Mouse (Mus musculus) intestine, postnatal 0 days (tissue): ENCODE results near the gene Fbxw11. TPM values are rescaled to one million over a fixed set of nuclear protein-coding genes. Genes with fewer than 3 reads are reported as not detected.
A peak's percentile ranks its signal among the peaks of the same experiment; 100 is the strongest.

Experiments used
- ATAC-seq: fragments of 200-750 bp; cut with Nextera tagmentation; 2 replicates; pipeline ENCODE4 v1.8.0; 2017; ENCODE audit warnings: mild to moderate bottlenecking, moderate TSS enrichment, moderate library complexity
- H3K27ac ChIP-seq: fragments of 300-500 bp; sonication (generic); 2 replicates; pipeline ENCODE4 v1.5.1; 2014; ENCODE audit warnings: mild to moderate bottlenecking, low read depth, low read length, moderate library complexity
- H3K27me3 ChIP-seq: fragments of 300-500 bp; sonication (generic); replicated peaks from 2 replicates; pipeline ENCODE4 v1.6.1; 2014; ENCODE audit warnings: low read length, mixed read lengths; ENCODE audit not compliant: control insufficient read depth, insufficient read depth
- H3K36me3 ChIP-seq: fragments of 300-500 bp; sonication (generic); 2 replicates; pipeline ENCODE4 v1.6.1; 2014; ENCODE audit warnings: mild to moderate bottlenecking, moderate library complexity; ENCODE audit not compliant: control insufficient read depth, insufficient read depth
- H3K4me1 ChIP-seq: fragments of 300-500 bp; sonication (generic); replicated peaks from 2 replicates; pipeline ENCODE4 v1.6.1; 2014; ENCODE audit warnings: antibody characterized with exemption, low read length, mixed read lengths; ENCODE audit not compliant: control insufficient read depth, insufficient read depth
- H3K4me2 ChIP-seq: fragments of 300-500 bp; sonication (generic); replicated peaks from 2 replicates; pipeline ENCODE4 v1.6.1; 2014; ENCODE audit warnings: low read depth, mild to moderate bottlenecking, moderate library complexity
- H3K4me3 ChIP-seq: fragments of 300-500 bp; sonication (generic); 2 replicates; pipeline ENCODE4 v1.5.1; 2014; ENCODE audit warnings: low read depth, low read length
- H3K9ac ChIP-seq: fragments of 300-500 bp; sonication (generic); 2 replicates; pipeline ENCODE4 v1.6.1; 2014; ENCODE audit warnings: mild to moderate bottlenecking, low read depth, low read length
- H3K9me3 ChIP-seq: fragments of 300-500 bp; sonication (generic); 2 replicates; pipeline ENCODE4 v1.6.1; 2016; ENCODE audit warnings: mixed run types; ENCODE audit not compliant: control insufficient read depth
- CTCF ChIP-seq: sonication (generic); IDR thresholded peaks from 2 replicates; pipeline ENCODE4 v1.5.1; 2016; ENCODE audit warnings: low read depth, mild to moderate bottlenecking, control low read depth, antibody characterized with exemption, moderate library complexity
- WGBS: fragments of 180-500 bp; shearing (Covaris S2); extraction: QIAGEN DNeasy Blood & Tissue Kit; methylation state at CpG from one replicate; pipeline ENCODE4 v1.1.7; 2014; 5-methylcytosine and 5-hydroxymethylcytosine counted together
- polyA plus RNA-seq: library from polyadenylated mRNA; unstranded; fragments of >200 nt; fragmentation: Nextera tagmentation; extraction: Ambion mirVana; gene quantifications from 2 replicates; pipeline ENCODE4 v1.2.1, GENCODE M21; 2015

The Fbxw11 gene
- polyA plus RNA-seq, 1 experiment from 2014 or later = 33.8 TPM

DNA sequence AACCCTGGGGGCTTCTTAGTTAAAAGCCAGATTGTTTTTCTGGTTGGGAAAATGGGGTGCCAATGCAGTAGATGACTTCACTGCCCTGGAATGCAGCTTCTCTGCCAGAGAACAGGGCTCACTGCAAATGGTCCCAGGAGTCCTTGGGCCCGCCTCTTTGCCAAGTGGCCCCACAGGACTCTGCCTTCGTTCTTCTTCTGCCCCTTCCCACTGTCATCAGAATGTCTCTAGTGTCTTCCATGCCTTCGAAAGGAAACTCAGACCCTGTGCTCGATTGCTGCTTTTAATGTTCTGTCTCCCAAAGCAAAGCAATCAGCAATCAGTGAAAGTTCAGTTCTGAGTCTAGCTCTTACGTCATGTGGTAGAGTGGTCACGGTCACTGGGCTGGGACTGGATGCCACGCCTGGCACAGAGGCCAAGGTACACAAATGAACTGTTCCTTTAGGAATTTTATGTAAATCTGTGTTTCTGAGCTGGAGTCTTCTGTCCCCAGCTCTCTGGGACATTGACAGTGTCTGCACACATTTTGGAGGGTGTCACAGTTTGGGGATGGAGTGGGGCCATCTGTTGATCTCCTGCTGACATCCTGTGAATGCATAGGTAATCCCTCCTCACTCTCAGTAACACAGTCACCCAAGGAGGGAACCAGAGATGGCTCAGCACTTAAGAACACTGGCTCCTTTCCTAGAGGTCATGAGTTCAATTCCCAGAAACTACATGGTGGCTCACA lies 37.2 kb upstream of the Fbxw11 start:
- no peak for TF ChIP-seq CTCF
- H3K27me3 ChIP-seq = no peaks in the 10 kb centered on the region
- peaks cover 4% of the 10 kb centered on the region; the same call in 1 of the 2 replicates for H3K36me3 ChIP-seq
- ATAC-seq = peak; percentile 77
- peak overlapping the region; percentile 29 for H3K27ac ChIP-seq
- H3K9ac ChIP-seq = no peak overlapping the region
- H3K4me1 ChIP-seq = peaks cover 5% of the 10 kb centered on the region; the same call in 1 of the 2 replicates
- H3K4me3 ChIP-seq = no peak overlapping the region
- 23% methylated on average over 7 of the region's 7 CpGs for WGBS
- H3K4me2 ChIP-seq = peak overlapping the region; percentile 35; the same call in 1 of the 2 replicates
- H3K9me3 ChIP-seq = no peaks in the 10 kb centered on the region

DNA sequence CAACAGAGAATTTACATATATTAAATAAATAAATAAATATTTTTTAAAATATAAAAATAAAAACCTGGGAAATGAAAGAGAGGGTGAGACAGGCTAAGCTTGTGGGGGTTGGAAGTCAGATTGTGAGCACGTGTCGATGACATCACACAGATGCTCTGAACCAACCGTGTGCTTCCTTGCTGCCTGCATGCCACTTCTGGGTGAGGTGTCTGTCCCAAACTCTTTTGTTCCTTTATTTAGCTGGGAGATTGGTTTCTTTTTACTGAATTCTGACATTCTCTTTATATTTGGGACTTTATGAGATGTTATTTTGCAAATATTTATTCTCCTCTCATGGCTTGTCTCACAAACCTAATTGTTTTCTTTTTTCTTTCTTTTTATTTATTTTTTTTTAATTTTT lies 36.6 kb upstream of the Fbxw11 start:
- 74% methylated on average over 3 of the region's 3 CpGs for WGBS
- H3K4me3 ChIP-seq = no peak overlapping the region
- H3K27me3 ChIP-seq = no peaks in the 10 kb centered on the region
- H3K4me2 ChIP-seq = no peak overlapping the region
- H3K4me1 ChIP-seq = peaks cover 5% of the 10 kb centered on the region; the same call in 1 of the 2 replicates
- H3K36me3 ChIP-seq = peaks cover 4% of the 10 kb centered on the region; the same call in 1 of the 2 replicates
- no peak overlapping the region for H3K9ac ChIP-seq
- TF ChIP-seq CTCF = no peak
- H3K9me3 ChIP-seq = no peaks in the 10 kb centered on the region
- ATAC-seq = no peak
- H3K27ac ChIP-seq = peak overlapping the region; percentile 29; the same call in 1 of the 2 replicates

DNA sequence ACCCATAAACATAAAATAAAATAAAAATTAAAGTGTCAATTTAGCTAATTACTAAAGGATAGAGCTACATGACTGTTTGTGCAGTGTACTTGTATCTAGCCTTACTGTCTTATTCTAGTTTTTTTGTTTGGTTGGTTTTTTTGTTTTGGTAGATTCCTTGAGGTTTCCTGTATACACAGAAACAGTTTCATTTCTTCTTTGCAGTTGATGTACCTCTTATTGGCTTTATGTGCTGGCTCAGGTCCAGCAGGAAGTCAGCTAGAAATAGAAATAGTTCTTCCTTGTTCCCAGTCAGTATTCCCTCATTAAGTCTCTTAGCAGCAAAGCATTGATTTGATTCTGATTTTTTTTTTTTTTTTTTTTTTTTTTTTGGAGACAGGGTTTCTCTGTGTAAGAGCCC lies 35.2 kb upstream of the Fbxw11 start:
- H3K9me3 ChIP-seq = no peaks in the 10 kb centered on the region
- H3K4me3 ChIP-seq = no peak overlapping the region
- no peak for TF ChIP-seq CTCF
- H3K4me1 ChIP-seq = no peaks in the 10 kb centered on the region
- H3K27me3 ChIP-seq = no peaks in the 10 kb centered on the region
- H3K36me3 ChIP-seq = peaks cover 6% of the 10 kb centered on the region; the same call in 1 of the 2 replicates
- no peak for ATAC-seq
- no peak overlapping the region for H3K4me2 ChIP-seq
- H3K27ac ChIP-seq = no peak overlapping the region
- no peak overlapping the region for H3K9ac ChIP-seq

DNA sequence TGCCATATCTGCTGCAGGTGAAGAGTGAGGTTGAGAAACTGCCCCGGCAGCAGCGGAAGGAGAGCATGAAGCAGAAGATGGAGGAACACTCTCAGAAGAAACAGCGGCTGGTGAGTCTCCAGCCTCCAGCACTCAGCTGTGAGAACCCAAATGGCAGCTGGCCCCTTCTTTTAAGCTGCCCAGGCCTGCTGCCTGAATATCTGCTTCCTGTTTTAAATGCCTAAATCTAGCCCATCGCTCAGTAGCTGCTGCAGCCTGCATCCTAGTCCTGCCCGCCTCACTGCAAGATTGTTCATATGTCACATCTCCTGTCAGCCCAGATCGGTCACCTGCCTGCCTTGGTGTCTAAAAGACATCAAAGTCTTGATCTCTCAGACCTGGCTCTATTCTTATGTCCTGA lies 31.9 kb upstream of the Fbxw11 start:
- H3K4me3 ChIP-seq = no peak overlapping the region
- no peak for TF ChIP-seq CTCF
- no peak overlapping the region for H3K4me2 ChIP-seq
- ATAC-seq = no peak
- H3K27ac ChIP-seq = no peak overlapping the region
- 87% methylated on average over 6 of the region's 6 CpGs for WGBS
- H3K9ac ChIP-seq = no peak overlapping the region
- no peaks in the 10 kb centered on the region for H3K4me1 ChIP-seq
- 0 out of 2 replicates have a peak, but pooled peaks cover 8% of the 10 kb centered on the region for H3K36me3 ChIP-seq
- no peaks in the 10 kb centered on the region for H3K9me3 ChIP-seq
- no peaks in the 10 kb centered on the region for H3K27me3 ChIP-seq

- Histone ChIP-seq H3K27ac (no peak overlapping the region), H3K9ac (no peak overlapping the region), H3K4me1 (no peaks in the 10 kb centered on the region), H3K9me3 (no peaks in the 10 kb centered on the region), H3K4me3 (no peak overlapping the region), H3K4me2 (no peak overlapping the region), H3K36me3 (peaks cover 16% of the 10 kb centered on the region; the same call in 1 of the 2 replicates), H3K27me3 (no peaks in the 10 kb centered on the region)
- 53% methylated on average over 6 of the region's 6 CpGs for WGBS
- peak; percentile 41 for TF ChIP-seq CTCF
- ATAC-seq = no peak; the same call in 1 of the 2 replicates
These were observed 30.2 kb upstream of the Fbxw11 start for GRCm38 (mm10) chr11:32612304-32612703.

GRCm38 (mm10) chr11:32614463-32614862 lies 28.1 kb upstream of the Fbxw11 start:
- no peak overlapping the region for H3K4me2 ChIP-seq
- H3K36me3 ChIP-seq = peaks cover 20% of the 10 kb centered on the region; the same call in 1 of the 2 replicates
- no peak for TF ChIP-seq CTCF
- WGBS = 89% methylated on average over 29 of the region's 29 CpGs
- no peak overlapping the region for H3K27ac ChIP-seq
- H3K4me1 ChIP-seq = peaks cover 2% of the 10 kb centered on the region; the same call in 1 of the 2 replicates
- no peaks in the 10 kb centered on the region for H3K9me3 ChIP-seq
- H3K9ac ChIP-seq = no peak overlapping the region
- no peak for ATAC-seq
- no peak overlapping the region for H3K4me3 ChIP-seq
- H3K27me3 ChIP-seq = no peaks in the 10 kb centered on the region
